Mouse (Mus musculus): Measurements from ENCODE around the gene Magi1. TPM values are rescaled to one million over a fixed set of nuclear protein-coding genes. Genes with fewer than 3 reads are reported as not detected.

The Magi1 gene
- total and polyA plus RNA-seq, 3 experiments, result not detected

DNA sequence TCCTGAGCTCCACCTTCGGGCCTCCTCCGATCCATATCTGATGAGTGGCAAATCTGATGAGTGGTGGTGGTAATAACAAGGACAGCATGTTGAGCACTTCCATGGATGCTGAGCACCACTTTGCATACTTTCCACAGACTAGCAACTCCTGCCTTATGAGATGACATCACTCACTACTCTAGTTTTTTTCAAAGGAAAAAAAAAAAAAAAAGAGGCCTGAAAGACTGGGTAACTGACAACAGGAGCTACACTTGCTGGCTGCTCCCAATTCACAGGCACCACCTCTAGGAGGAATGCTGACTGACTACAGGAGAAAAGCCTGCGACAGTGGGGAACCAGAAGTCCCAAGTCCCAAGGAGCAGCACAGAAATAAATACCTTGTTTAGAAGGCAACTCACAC lies 52.8 kb downstream of the Magi1 start:
- Histone ChIP-seq H3K79me2 (ENCODE audit: control insufficient read depth, insufficient read depth, low read length, poor library complexity) (no peaks in the 10 kb centered on the region), H3K4me1 (ENCODE audit: control insufficient read depth in 1 of 2, insufficient read depth in 2 of 2, low read length in 2 of 2) (no peaks in the 10 kb centered on the region), H3K4me3 (ENCODE audit: control insufficient read depth in 1 of 2, insufficient read depth in 1 of 2, low read depth in 2 of 2, low read length in 2 of 2) (no peak overlapping the region), H3K27me3 (ENCODE audit: control insufficient read depth in 1 of 2, insufficient read depth in 2 of 2, low read length in 2 of 2) (no peaks in the 10 kb centered on the region), H3K9me3 (replicated peaks; ENCODE audit: insufficient read depth, low read length) (no peaks in the 10 kb centered on the region), H3K36me3 (ENCODE audit: control insufficient read depth in 1 of 2, insufficient read depth in 2 of 2, low read length in 2 of 2) (no peaks in the 10 kb centered on the region), H3K27ac (ENCODE audit: control insufficient read depth, low read depth, low read length) (no peak overlapping the region), H3K9ac (ENCODE audit: control insufficient read depth, low read depth, low read length, poor library complexity, severe bottlenecking) (no peak overlapping the region)
- TF ChIP-seq EP300 (IDR thresholded peaks at IDR 0.05; ENCODE audit: low read depth in 1 of 2, low read length in 2 of 2) (no peak), ZNF384 (IDR thresholded peaks at IDR 0.05; ENCODE audit: low read depth, low read length) (no peak), ETS1 (IDR thresholded peaks at IDR 0.05; ENCODE audit: low read depth, low read length) (no peak), RCOR1 (IDR thresholded peaks at IDR 0.05; ENCODE audit: low read depth, low read length) (no peak), TBP (IDR thresholded peaks at IDR 0.05; ENCODE audit: low read depth, low read length) (no peak), ZC3H11A (IDR thresholded peaks at IDR 0.05; ENCODE audit: low read depth, low read length) (no peak), CHD2 (IDR thresholded peaks at IDR 0.05; ENCODE audit: low read length) (no peak), CHD1 (IDR thresholded peaks at IDR 0.05; ENCODE audit: low read depth, low read length) (no peak), RAD21 (IDR thresholded peaks at IDR 0.05; ENCODE audit: low read depth, low read length) (no peak), MAX (IDR thresholded peaks at IDR 0.05; ENCODE audit: low read length) (no peak), GABPA (IDR thresholded peaks at IDR 0.05; ENCODE audit: low read depth, low read length) (no peak), USF2 (IDR thresholded peaks at IDR 0.05; ENCODE audit: borderline replicate concordance in 1 of 2, insufficient read depth in 1 of 2, low read depth in 1 of 2, low read length in 2 of 2) (no peak), TAL1 (IDR thresholded peaks at IDR 0.05; ENCODE audit: low read length) (no peak), MYC (IDR thresholded peaks at IDR 0.05; ENCODE audit: low read depth, low read length) (no peak), POLR2A (IDR thresholded peaks at IDR 0.05; ENCODE audit: control insufficient read depth in 1 of 2, insufficient read depth in 1 of 2, low read depth in 1 of 2, low read length in 2 of 2, poor library complexity in 1 of 2) (no peak), MAZ (IDR thresholded peaks at IDR 0.05; ENCODE audit: low read depth, low read length) (no peak), ZKSCAN1 (IDR thresholded peaks at IDR 0.05; ENCODE audit: low read depth, low read length) (no peak)
- DNase-seq (ENCODE audit: low read depth, low spot score), result no peak

DNA sequence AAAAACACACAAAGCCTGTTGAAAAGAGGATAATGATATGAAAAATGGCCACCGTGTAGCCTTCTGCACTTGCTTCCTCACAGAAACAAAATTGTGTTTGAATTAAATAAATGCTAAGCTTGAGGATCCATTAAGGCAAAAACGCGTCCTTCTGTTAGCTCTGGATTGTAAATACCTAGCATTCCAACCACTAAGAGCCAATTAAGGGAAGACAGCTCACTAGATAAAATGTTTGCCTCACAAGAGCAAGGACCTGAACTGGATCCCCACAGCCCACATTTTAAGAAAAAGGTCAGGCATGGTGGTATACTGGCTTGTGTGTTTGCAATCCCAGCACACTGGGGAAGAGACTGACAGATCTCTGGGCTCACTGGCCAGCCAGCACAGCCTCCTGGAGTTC lies 53.6 kb downstream of the Magi1 start:
- Histone ChIP-seq H3K4me3 (ENCODE audit: control insufficient read depth in 1 of 2, insufficient read depth in 1 of 2, low read depth in 2 of 2, low read length in 2 of 2) (no peak overlapping the region), H3K4me1 (ENCODE audit: control insufficient read depth in 1 of 2, insufficient read depth in 2 of 2, low read length in 2 of 2) (no peaks in the 10 kb centered on the region), H3K27me3 (ENCODE audit: control insufficient read depth in 1 of 2, insufficient read depth in 2 of 2, low read length in 2 of 2) (no peaks in the 10 kb centered on the region), H3K9ac (ENCODE audit: control insufficient read depth, low read depth, low read length, poor library complexity, severe bottlenecking) (no peak overlapping the region), H3K36me3 (ENCODE audit: control insufficient read depth in 1 of 2, insufficient read depth in 2 of 2, low read length in 2 of 2) (no peaks in the 10 kb centered on the region), H3K9me3 (replicated peaks; ENCODE audit: insufficient read depth, low read length) (no peaks in the 10 kb centered on the region), H3K27ac (ENCODE audit: control insufficient read depth, low read depth, low read length) (no peak overlapping the region), H3K79me2 (ENCODE audit: control insufficient read depth, insufficient read depth, low read length, poor library complexity) (no peaks in the 10 kb centered on the region)
- DNase-seq (ENCODE audit: low read depth, low spot score), result no peak
- no peak for TF ChIP-seq GABPA (IDR thresholded peaks at IDR 0.05; ENCODE audit: low read depth, low read length)
- no peak for TF ChIP-seq MXI1 (IDR thresholded peaks at IDR 0.05; ENCODE audit: low read depth, low read length)
- TF ChIP-seq SIN3A (IDR thresholded peaks at IDR 0.05; ENCODE audit: low read length), result no peak
- no peak for TF ChIP-seq ETS1 (IDR thresholded peaks at IDR 0.05; ENCODE audit: low read depth, low read length)

All from MEL (cell line).